ENCODE assay signal across 8 mouse cellular contexts in genomic region chr16:56771163-56772105, GRCm38 (mm10). TPM values are rescaled to one million over a fixed set of nuclear protein-coding genes. Genes with fewer than 3 reads are reported as not detected.
A peak's percentile ranks its signal among the peaks of the same experiment; 100 is the strongest.
DNase-seq lines count a peak whose midpoint lies in the region; ATAC-seq and TF ChIP-seq lines count a peak whose summit lies in the region.

No protein-coding gene starts in this region.

- H3K4me3 ChIP-seq in forebrain, embryonic 16.5 days (replicated peaks; ENCODE audit: low read length) = no peak overlapping the region
- no peak overlapping the region for H3K4me3 ChIP-seq in intestine, postnatal 0 days (ENCODE audit: low read depth, low read length)
- H3K4me3 ChIP-seq in midbrain, embryonic 15.5 days = no peak overlapping the region

- H3K27ac ChIP-seq in forebrain, embryonic 16.5 days (ENCODE audit: low read length) = no peak overlapping the region
- H3K27ac ChIP-seq in intestine, postnatal 0 days (ENCODE audit: low read depth, low read length) = no peak overlapping the region
- no peak overlapping the region for H3K27ac ChIP-seq in midbrain, embryonic 15.5 days

- no peaks in the 10 kb centered on the region for H3K9me3 ChIP-seq in forebrain, embryonic 16.5 days (ENCODE audit: control insufficient read depth, low read length)
- no peaks in the 10 kb centered on the region for H3K9me3 ChIP-seq in intestine, postnatal 0 days (ENCODE audit: control insufficient read depth)
- H3K9me3 ChIP-seq in midbrain, embryonic 15.5 days = no peaks in the 10 kb centered on the region

- no peaks in the 10 kb centered on the region for H3K4me1 ChIP-seq in forebrain, embryonic 16.5 days (replicated peaks; ENCODE audit: control insufficient read depth, insufficient read depth, low read length)
- no peaks in the 10 kb centered on the region for H3K4me1 ChIP-seq in intestine, postnatal 0 days (replicated peaks; ENCODE audit: control insufficient read depth, insufficient read depth, low read length)
- no peaks in the 10 kb centered on the region for H3K4me1 ChIP-seq in midbrain, embryonic 15.5 days

- TF ChIP-seq CTCF in intestine, postnatal 0 days (IDR thresholded peaks at IDR 0.05; ENCODE audit: low read depth) = peak; percentile 83

- intact Hi-C loops in left cerebral cortex, postnatal 36 days (cut with DNase I) = loop anchor here (1.0 to 5.0 kb wide), 3 partner anchors 149 to 396 kb away; partner anchors contain the start of gene Nit2

- ATAC-seq in forebrain, embryonic 16.5 days = peak; percentile 91
- 0 out of 2 replicates have a peak, but pooled peaks have one; percentile 51 for ATAC-seq in intestine, postnatal 0 days
- ATAC-seq in midbrain, embryonic 15.5 days (replicated peaks) = peak; percentile 95

- DNase-seq in thymus, postnatal 0 days (ENCODE audit: low spot score) = peak; percentile 58
- DNase-seq in thymus, postnatal 36 days = no peak
- peak; percentile 41 for DNase-seq in c-Kit-positive CD71-positive TER-119-negative erythroid progenitor cells, embryonic 14.5 days (ENCODE audit: low read depth)
- peak; percentile 26 to 42 for DNase-seq in left cerebral cortex, postnatal 36 days (ENCODE audit: low spot score in 2 of 2)
- no peak for DNase-seq in T-cell, adult 2 months (ENCODE audit: low spot score)

- H3K9ac ChIP-seq in forebrain, embryonic 16.5 days (replicated peaks; ENCODE audit: low read depth, low read length) = no peak overlapping the region
- H3K9ac ChIP-seq in intestine, postnatal 0 days (ENCODE audit: low read depth, low read length) = no peak overlapping the region
- no peak overlapping the region for H3K9ac ChIP-seq in midbrain, embryonic 15.5 days

- WGBS in forebrain, embryonic 16.5 days = 50% methylated on average over 10 of the region's 10 CpGs
- WGBS in intestine, postnatal 0 days = 41% methylated on average over 10 of the region's 10 CpGs
- WGBS in midbrain, embryonic 15.5 days = 47% methylated on average over 10 of the region's 10 CpGs

- H3K27me3 ChIP-seq in forebrain, embryonic 16.5 days (replicated peaks; ENCODE audit: control insufficient read depth, insufficient read depth, low read length) = no peaks in the 10 kb centered on the region
- H3K27me3 ChIP-seq in intestine, postnatal 0 days (replicated peaks; ENCODE audit: control insufficient read depth, insufficient read depth, low read length) = no peaks in the 10 kb centered on the region
- H3K27me3 ChIP-seq in midbrain, embryonic 15.5 days (replicated peaks) = no peaks in the 10 kb centered on the region

- H3K36me3 ChIP-seq in forebrain, embryonic 16.5 days (ENCODE audit: control insufficient read depth, insufficient read depth) = no peaks in the 10 kb centered on the region
- H3K36me3 ChIP-seq in intestine, postnatal 0 days (ENCODE audit: control insufficient read depth, insufficient read depth) = peaks cover 6% of the 10 kb centered on the region; the same call in 1 of the 2 replicates
- H3K36me3 ChIP-seq in midbrain, embryonic 15.5 days (replicated peaks) = no peaks in the 10 kb centered on the region

- no peak overlapping the region for H3K4me2 ChIP-seq in forebrain, embryonic 16.5 days (ENCODE audit: low read length)
- no peak overlapping the region for H3K4me2 ChIP-seq in intestine, postnatal 0 days (replicated peaks; ENCODE audit: low read depth)
- no peak overlapping the region for H3K4me2 ChIP-seq in midbrain, embryonic 15.5 days

RNA-seq across cellular contexts. Expression of gene Adgrg7, which starts 24.2 kb away (rescaled TPM):
- 0.04 and 0.07 TPM in 2 replicates for polyA plus RNA-seq in thymus, postnatal 0 days (2015; fragmentation: Nextera tagmentation; extraction: Ambion mirVana)
- polyA plus RNA-seq in forebrain, embryonic 16.5 days (2015; fragmentation: Nextera tagmentation; extraction: Ambion mirVana) = not detected in 2 replicates
- 18.4 and 21.0 TPM in 2 replicates for polyA plus RNA-seq in intestine, postnatal 0 days (2015; fragmentation: Nextera tagmentation; extraction: Ambion mirVana)
- total RNA-seq in left cerebral cortex, postnatal 36 days (2021) = not detected
- not detected in 2 replicates for polyA plus RNA-seq in midbrain, embryonic 15.5 days (2015; fragmentation: Nextera tagmentation; extraction: Ambion mirVana)

RNA-seq across cellular contexts. Expression of gene Tfg, which starts 54.2 kb away (rescaled TPM):
- polyA plus RNA-seq in thymus, postnatal 0 days (2015; fragmentation: Nextera tagmentation; extraction: Ambion mirVana) = 77.0 and 94.5 TPM in 2 replicates
- 150 and 156 TPM in 2 replicates for polyA plus RNA-seq in forebrain, embryonic 16.5 days (2015; fragmentation: Nextera tagmentation; extraction: Ambion mirVana)
- polyA plus RNA-seq in intestine, postnatal 0 days (2015; fragmentation: Nextera tagmentation; extraction: Ambion mirVana) = 489 and 509 TPM in 2 replicates
- 10 to 100 TPM; 55.0 to 56.6 TPM for total RNA-seq in left cerebral cortex, postnatal 36 days (2021)
- polyA plus RNA-seq in midbrain, embryonic 15.5 days (2015; fragmentation: Nextera tagmentation; extraction: Ambion mirVana) = 150 and 155 TPM in 2 replicates

Comparison
In these comparisons a context has a peak if more than half of its experiments do, and no peak if none do; other contexts are left out.
1. DNase-seq: peak in thymus, postnatal 0 days (single experiment), c-Kit-positive CD71-positive TER-119-negative erythroid progenitor cells, embryonic 14.5 days (single experiment) and left cerebral cortex, postnatal 36 days (2 of 2); none in thymus, postnatal 36 days (0 of 2) and T-cell, adult 2 months (single experiment).
2. RNA of gene Adgrg7, which starts 24.2 kb away (polyA plus RNA-seq): 18.4 to 21.0 TPM in intestine, postnatal 0 days; 0.04 to 0.07 TPM in thymus, postnatal 0 days, not detected in forebrain, embryonic 16.5 days and not detected in midbrain, embryonic 15.5 days; every median in the first group is over 10 times any median in the second.
3. Peak in every context shown above with its lines, with median percentiles within 50 percentile points of each other: ATAC-seq.